Mouse (Mus musculus) left cerebral cortex, postnatal 36 days (tissue): ENCODE measurements around the gene Rhbdf2. TPM values are rescaled to one million over a fixed set of nuclear protein-coding genes. Genes with fewer than 3 reads are reported as not detected.
"Not testable (repeated sequence)": the region's sequence is repeated elsewhere in the genome, so short reads cannot be mapped to it uniquely, and the experiment has no call there.

Experiments
- DNase-seq, 2 experiments: peaks; one replicate each; pipeline ENCODE4 v3.0.0; 2021 to 2022; ENCODE audit warnings: low spot score in 2 of 2, mixed read lengths in 1 of 2
- intact Hi-C: fragments of 180-260 bp; cut with DNase I; formaldehyde crosslinking; loops from one replicate; pipeline ENCODE4 v1.15.1; 2025
- total RNA-seq, 2 experiments: library from RNA; stranded (reverse); gene quantifications; 2 replicates each; pipeline ENCODE4 v1.2.3; 2021

Rhbdf2 gene
- total RNA-seq, 2 experiments from 2014 or later = 0.84 to 1.9 TPM

GRCm38 (mm10) chr11:116646136-116646535 lies 19.3 kb upstream of the Rhbdf2 start:
- DNase-seq = no peak
- intact Hi-C loops = no loop called here

GRCm38 (mm10) chr11:116645446-116646110 lies 18.8 kb upstream of the Rhbdf2 start:
- DNase-seq = no peak
- intact Hi-C loops = no loop called here

- intact Hi-C loops = loop anchor here (5.0 kb wide), 1 partner anchor 413 kb away; no protein-coding TSS in a partner anchor
- no peak for DNase-seq
Observed at GRCm38 (mm10) chr11:116644225-116645112, 17.6 kb upstream of the Rhbdf2 start.

GRCm38 (mm10) chr11:116643579-116644224 lies 16.9 kb upstream of the Rhbdf2 start:
- intact Hi-C loops = loop anchor here (1.0 to 5.0 kb wide), 3 partner anchors 28 to 414 kb away; no protein-coding TSS in a partner anchor
- DNase-seq = peak in 1 of 2 experiments; percentile 27

- intact Hi-C loops = loop anchor here (1.0 to 5.0 kb wide), 3 partner anchors 28 to 414 kb away; no protein-coding TSS in a partner anchor
- peak; percentile 85 to 91 for DNase-seq
Observed at GRCm38 (mm10) chr11:116642681-116643578, 16.1 kb upstream of the Rhbdf2 start.

- no peak for DNase-seq
- intact Hi-C loops = loop anchor here (5.0 kb wide), 1 partner anchor 416 kb away; no protein-coding TSS in a partner anchor
Observed at GRCm38 (mm10) chr11:116641731-116642130, 14.9 kb upstream of the Rhbdf2 start.

- no peak for DNase-seq
Observed at GRCm38 (mm10) chr11:116641168-116641567, 14.3 kb upstream of the Rhbdf2 start.

GRCm38 (mm10) chr11:116636607-116637006 lies 9.8 kb upstream of the Rhbdf2 start:
- DNase-seq, intact Hi-C loops: not testable (repeated sequence)

More at GRCm38 (mm10) chr11:116641168-116641567, 14.3 kb upstream of the Rhbdf2 start:
- intact Hi-C loops = loop anchor here (5.0 kb wide), 1 partner anchor 416 kb away; no protein-coding TSS in a partner anchor

GRCm38 (mm10) chr11:116632962-116633361 lies 6.1 kb upstream of the Rhbdf2 start:
- no peak for DNase-seq
- intact Hi-C loops = no loop called here

- intact Hi-C loops = no loop called here
- no peak for DNase-seq
Observed at GRCm38 (mm10) chr11:116630171-116630965, 3.5 kb upstream of the Rhbdf2 start.

GRCm38 (mm10) chr11:116629472-116629871 lies 2.7 kb upstream of the Rhbdf2 start:
- DNase-seq = no peak
- intact Hi-C loops = loop anchor here (2.0 kb wide), 2 partner anchors 41 to 75 kb away; no protein-coding TSS in a partner anchor

- intact Hi-C loops = loop anchor here (2.0 kb wide), 2 partner anchors 40 to 74 kb away; no protein-coding TSS in a partner anchor
- DNase-seq = peak; percentile 79 to 86
Observed at GRCm38 (mm10) chr11:116628712-116629111, 1.9 kb upstream of the Rhbdf2 start.

- no peak for DNase-seq
- intact Hi-C loops = loop anchor here (2.0 kb wide), 2 partner anchors 39 to 73 kb away; no protein-coding TSS in a partner anchor
Observed at GRCm38 (mm10) chr11:116627072-116628020, 527 bp upstream of the Rhbdf2 start.

- no peak for DNase-seq
- intact Hi-C loops = no loop called here
Observed at GRCm38 (mm10) chr11:116625081-116626000, 1.5 kb downstream of the Rhbdf2 start.

- intact Hi-C loops = no loop called here
- DNase-seq = peak in 1 of 2 experiments; percentile 39
Observed at GRCm38 (mm10) chr11:116624131-116624832, 2.5 kb downstream of the Rhbdf2 start.
